Mouse (Mus musculus): ENCODE measurements around the gene Mknk2. TPM values are rescaled to one million over a fixed set of nuclear protein-coding genes. Genes with fewer than 3 reads are reported as not detected.

The Mknk2 gene
- polyA plus RNA-seq, 1 experiment from 2014 or later: 87.8 TPM

- H3K4me1 ChIP-seq: no peaks in the 10 kb centered on the region
- no peak overlapping the region for H3K27ac ChIP-seq
- peaks cover 76% of the 10 kb centered on the region for H3K36me3 ChIP-seq
- 93% methylated on average over 3 of the region's 3 CpGs for WGBS
- H3K27me3 ChIP-seq: no peaks in the 10 kb centered on the region
- no peak overlapping the region for H3K9ac ChIP-seq
- H3K9me3 ChIP-seq: no peaks in the 10 kb centered on the region
- ATAC-seq (ENCODE audit: low FRiP score, low read depth): no peak
- no peak overlapping the region for H3K4me3 ChIP-seq
- H3K4me2 ChIP-seq (replicated peaks): no peak overlapping the region
These were observed 8.7 kb upstream of the Mknk2 start for GRCm38 (mm10) chr10:80686617-80687016.

- no peak overlapping the region for H3K4me2 ChIP-seq (replicated peaks)
- no peak overlapping the region for H3K9ac ChIP-seq
- no peak for ATAC-seq (ENCODE audit: low FRiP score, low read depth)
- H3K27ac ChIP-seq: no peak overlapping the region
- H3K9me3 ChIP-seq: no peaks in the 10 kb centered on the region
- 81% methylated on average over 4 of the region's 4 CpGs for WGBS
- H3K4me1 ChIP-seq: peaks cover under 1% of the 10 kb centered on the region; the same call in 1 of the 2 replicates
- no peak overlapping the region for H3K4me3 ChIP-seq
- no peaks in the 10 kb centered on the region for H3K27me3 ChIP-seq
- peaks cover 60% of the 10 kb centered on the region for H3K36me3 ChIP-seq
These were observed 7.1 kb upstream of the Mknk2 start for GRCm38 (mm10) chr10:80684984-80685383.

GRCm38 (mm10) chr10:80684214-80684613 is 6.3 kb upstream of the Mknk2 start:
- no peak for ATAC-seq (ENCODE audit: low FRiP score, low read depth)
- Histone ChIP-seq H3K36me3 (peaks cover 52% of the 10 kb centered on the region), H3K27ac (no peak overlapping the region), H3K4me1 (peaks cover 8% of the 10 kb centered on the region), H3K27me3 (no peaks in the 10 kb centered on the region), H3K9ac (no peak overlapping the region), H3K9me3 (no peaks in the 10 kb centered on the region), H3K4me3 (no peak overlapping the region), H3K4me2 (replicated peaks) (no peak overlapping the region)
- 53% methylated on average over 6 of the region's 6 CpGs for WGBS

GRCm38 (mm10) chr10:80683647-80684046 is 5.7 kb upstream of the Mknk2 start:
- Histone ChIP-seq H3K4me2 (replicated peaks) (no peak overlapping the region), H3K36me3 (peaks cover 47% of the 10 kb centered on the region), H3K4me3 (no peak overlapping the region), H3K4me1 (peaks cover 13% of the 10 kb centered on the region), H3K27me3 (no peaks in the 10 kb centered on the region), H3K9me3 (no peaks in the 10 kb centered on the region), H3K27ac (no peak overlapping the region), H3K9ac (no peak overlapping the region)
- no peak for ATAC-seq (ENCODE audit: low FRiP score, low read depth)
- 90% methylated on average over 1 of the region's 1 CpGs for WGBS

DNA sequence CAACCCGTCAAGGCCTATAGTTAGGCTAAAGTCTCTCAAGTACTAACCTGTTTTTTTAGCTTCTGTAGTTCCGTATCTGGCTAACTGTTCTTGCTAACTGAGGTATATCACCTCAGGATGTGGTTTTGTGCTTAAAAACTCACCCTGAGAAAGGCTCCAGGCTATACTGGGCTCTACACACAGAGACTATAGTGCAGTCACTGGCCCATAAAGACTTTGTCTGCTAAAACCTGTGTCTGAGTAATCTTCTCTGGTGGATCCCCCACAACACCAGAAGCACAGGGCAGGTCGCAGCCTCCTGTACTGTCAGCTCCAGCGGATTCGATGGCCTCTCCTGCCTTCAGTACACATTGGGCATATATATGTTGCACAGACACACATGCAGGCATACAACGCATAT is 4.1 kb upstream of the Mknk2 start:
- peaks cover 37% of the 10 kb centered on the region for H3K36me3 ChIP-seq
- 94% methylated on average over 6 of the region's 6 CpGs for WGBS

DNA sequence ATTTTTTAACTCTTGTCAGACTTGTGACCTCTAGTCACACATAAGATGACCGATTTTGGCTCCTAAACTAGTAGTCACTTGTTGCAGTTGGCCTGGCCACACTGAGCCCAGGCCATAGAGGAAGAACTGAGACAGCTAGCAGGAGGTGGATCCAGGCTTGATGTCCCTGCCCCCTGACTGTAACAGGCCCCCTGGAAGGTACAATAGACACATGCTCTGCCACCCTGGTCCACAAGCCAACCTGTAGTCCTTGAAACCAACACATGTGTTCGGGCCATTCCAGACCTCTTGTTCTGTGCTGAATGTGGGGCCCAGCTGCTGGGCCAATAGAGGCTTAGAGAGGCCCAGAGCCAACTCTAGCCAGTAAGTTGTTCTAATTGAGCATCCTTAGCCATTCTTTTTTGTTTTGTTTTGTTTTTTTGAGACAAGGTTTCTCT is 2.4 kb upstream of the Mknk2 start:
- Histone ChIP-seq H3K27ac (no peak overlapping the region), H3K36me3 (peaks cover 20% of the 10 kb centered on the region), H3K4me1 (peaks cover 32% of the 10 kb centered on the region), H3K9ac (no peak overlapping the region), H3K4me3 (no peak overlapping the region), H3K4me2 (replicated peaks) (no peak overlapping the region), H3K9me3 (no peaks in the 10 kb centered on the region), H3K27me3 (no peaks in the 10 kb centered on the region)
- ATAC-seq (ENCODE audit: low FRiP score, low read depth): no peak
- WGBS: 88% methylated on average over 2 of the region's 2 CpGs

More for the DNA sequence above, 4.1 kb upstream of the Mknk2 start:
- Histone ChIP-seq H3K9ac (no peak overlapping the region), H3K9me3 (no peaks in the 10 kb centered on the region), H3K4me1 (peaks cover 30% of the 10 kb centered on the region), H3K4me2 (replicated peaks) (no peak overlapping the region), H3K27ac (no peak overlapping the region), H3K4me3 (no peak overlapping the region), H3K27me3 (no peaks in the 10 kb centered on the region)
- ATAC-seq (ENCODE audit: low FRiP score, low read depth): no peak

DNA sequence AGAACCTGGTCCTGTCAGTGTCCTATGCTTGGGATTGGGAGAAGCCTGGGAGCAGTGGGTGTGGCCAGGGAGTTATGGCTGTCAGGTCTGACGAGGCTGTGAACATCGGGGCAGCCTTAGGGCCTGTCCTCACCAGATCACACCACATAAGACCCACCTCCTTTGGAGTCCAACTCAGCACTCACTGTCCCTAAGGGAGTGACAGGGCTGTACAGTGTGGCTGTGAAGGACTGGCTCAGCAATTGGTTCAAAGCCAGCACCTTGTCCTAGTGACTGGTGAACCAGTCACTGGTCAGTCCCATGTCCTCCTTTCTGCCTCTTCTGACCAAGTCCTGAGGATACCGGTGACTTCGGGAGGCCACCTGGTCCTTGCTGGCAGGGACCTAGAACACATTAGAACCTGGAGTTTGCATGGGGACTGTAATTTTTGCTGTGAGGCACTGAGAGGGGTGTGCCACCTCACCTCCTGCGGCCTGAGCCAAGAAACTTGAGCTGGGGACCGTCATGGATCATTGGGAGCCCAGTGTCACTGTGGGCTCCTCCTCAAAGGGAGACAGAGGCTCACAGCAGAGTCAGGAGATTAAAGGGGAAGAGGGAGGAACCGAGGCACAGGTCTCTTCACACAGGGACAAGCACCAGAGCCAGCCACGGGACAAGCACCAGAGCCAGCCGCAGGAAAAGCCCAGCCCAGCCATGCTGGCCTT is 1.8 kb upstream of the Mknk2 start:
- H3K4me3 ChIP-seq: no peak overlapping the region
- no peak overlapping the region for H3K9ac ChIP-seq
- peak overlapping the region; percentile 99; the same call in 1 of the 2 replicates for H3K27ac ChIP-seq

DNA sequence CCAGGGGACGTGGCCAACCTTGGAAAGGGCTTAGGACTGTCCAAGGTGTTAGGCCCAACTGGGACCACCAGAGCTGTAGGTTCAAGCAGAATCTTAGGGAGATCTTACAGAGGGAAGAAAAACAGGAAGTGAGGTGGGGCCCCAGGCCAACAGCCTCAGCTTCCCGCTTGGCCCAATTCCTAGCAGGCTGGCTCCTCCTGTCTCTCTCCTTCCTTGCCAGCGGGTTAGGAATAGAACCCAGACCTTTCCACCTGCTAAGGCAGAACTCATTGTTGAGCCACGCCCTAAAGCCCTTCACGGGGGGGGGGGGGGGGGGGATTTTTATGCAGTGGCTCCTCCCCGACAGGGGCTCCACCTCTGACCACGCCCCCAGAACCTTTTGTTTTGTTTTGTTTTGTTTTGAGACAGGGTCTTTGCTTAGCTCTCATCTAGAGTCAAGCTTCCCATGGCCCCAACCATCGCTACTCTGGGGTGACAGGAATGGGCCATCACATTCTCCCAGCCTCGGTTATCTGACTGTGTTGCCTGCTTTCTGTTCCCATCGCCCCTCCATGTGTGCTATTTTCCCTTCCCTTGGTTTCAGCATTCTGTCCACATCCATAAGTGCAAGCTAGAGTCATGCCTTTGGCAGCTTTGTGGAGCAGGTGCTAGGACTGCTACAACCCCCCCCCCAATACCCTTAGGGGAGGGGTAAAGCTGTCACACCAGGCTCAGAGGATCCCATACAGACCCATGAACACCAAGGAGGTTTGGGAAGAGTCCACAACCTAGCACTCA is 877 bp upstream of the Mknk2 start:
- no peaks in the 10 kb centered on the region for H3K27me3 ChIP-seq
- no peaks in the 10 kb centered on the region for H3K9me3 ChIP-seq
- ATAC-seq (ENCODE audit: low FRiP score, low read depth): no peak
- peaks cover 14% of the 10 kb centered on the region for H3K36me3 ChIP-seq
- peak overlapping the region; percentile 83 for H3K4me2 ChIP-seq (replicated peaks)
- peak overlapping the region; percentile 82; the same call in 1 of the 2 replicates for H3K9ac ChIP-seq
- H3K27ac ChIP-seq: peak overlapping the region; percentile 99
- WGBS: 62% methylated on average over 9 of the region's 10 CpGs
- H3K4me1 ChIP-seq: peaks cover 47% of the 10 kb centered on the region
- no peak overlapping the region for H3K4me3 ChIP-seq

More for the DNA sequence above, 1.8 kb upstream of the Mknk2 start:
- no peak for ATAC-seq (ENCODE audit: low FRiP score, low read depth)
- WGBS: 50% methylated on average over 9 of the region's 9 CpGs
- no peak overlapping the region for H3K4me2 ChIP-seq (replicated peaks)
- peaks cover 15% of the 10 kb centered on the region for H3K36me3 ChIP-seq
- H3K9me3 ChIP-seq: no peaks in the 10 kb centered on the region
- peaks cover 38% of the 10 kb centered on the region for H3K4me1 ChIP-seq
- no peaks in the 10 kb centered on the region for H3K27me3 ChIP-seq

DNA sequence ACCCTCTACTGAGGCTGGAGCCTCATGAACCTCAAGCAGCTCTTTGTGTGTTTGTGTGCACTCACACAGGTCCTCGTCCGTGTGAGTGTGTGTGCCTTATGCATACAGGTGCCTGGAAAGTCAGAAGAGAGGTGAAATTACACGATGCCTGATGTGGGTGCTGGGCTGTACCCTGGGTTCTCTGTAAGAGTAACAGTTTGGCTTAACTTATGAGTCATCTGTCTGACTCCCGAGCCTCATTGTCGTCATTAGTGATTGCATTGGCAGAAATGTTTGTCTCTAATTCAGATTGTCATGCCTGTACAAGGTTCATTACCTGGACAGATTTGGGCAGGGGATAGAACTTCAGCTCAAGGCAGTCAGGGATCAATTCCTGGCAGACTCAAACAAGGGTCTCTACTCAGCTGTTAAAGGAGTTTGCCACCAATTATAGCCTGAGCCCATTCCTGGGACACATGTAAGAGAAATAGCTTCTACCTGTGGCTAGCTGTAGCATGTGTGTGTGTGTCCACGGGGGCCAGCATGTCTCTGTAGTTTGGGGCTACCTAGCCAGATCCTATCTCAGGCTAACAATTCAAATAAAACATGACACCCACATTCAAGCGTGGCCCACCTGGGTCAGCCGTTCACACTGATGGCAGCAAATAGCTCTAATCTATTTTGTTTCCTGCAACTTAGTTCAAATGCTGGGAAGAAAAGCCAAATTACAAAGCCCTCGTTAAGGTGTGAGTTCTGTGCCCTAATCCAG is 610 bp downstream of the Mknk2 start:
- Histone ChIP-seq H3K27ac (peak overlapping the region; percentile 99), H3K4me3 (peak overlapping the region; percentile 98), H3K4me1 (peaks cover 62% of the 10 kb centered on the region), H3K27me3 (no peaks in the 10 kb centered on the region), H3K36me3 (peaks cover 17% of the 10 kb centered on the region; the same call in 1 of the 2 replicates), H3K9me3 (no peaks in the 10 kb centered on the region), H3K4me2 (replicated peaks) (peak overlapping the region; percentile 83), H3K9ac (peak overlapping the region; percentile 82)
- WGBS: 30% methylated on average over 9 of the region's 9 CpGs
- no peak for ATAC-seq (ENCODE audit: low FRiP score, low read depth)

DNA sequence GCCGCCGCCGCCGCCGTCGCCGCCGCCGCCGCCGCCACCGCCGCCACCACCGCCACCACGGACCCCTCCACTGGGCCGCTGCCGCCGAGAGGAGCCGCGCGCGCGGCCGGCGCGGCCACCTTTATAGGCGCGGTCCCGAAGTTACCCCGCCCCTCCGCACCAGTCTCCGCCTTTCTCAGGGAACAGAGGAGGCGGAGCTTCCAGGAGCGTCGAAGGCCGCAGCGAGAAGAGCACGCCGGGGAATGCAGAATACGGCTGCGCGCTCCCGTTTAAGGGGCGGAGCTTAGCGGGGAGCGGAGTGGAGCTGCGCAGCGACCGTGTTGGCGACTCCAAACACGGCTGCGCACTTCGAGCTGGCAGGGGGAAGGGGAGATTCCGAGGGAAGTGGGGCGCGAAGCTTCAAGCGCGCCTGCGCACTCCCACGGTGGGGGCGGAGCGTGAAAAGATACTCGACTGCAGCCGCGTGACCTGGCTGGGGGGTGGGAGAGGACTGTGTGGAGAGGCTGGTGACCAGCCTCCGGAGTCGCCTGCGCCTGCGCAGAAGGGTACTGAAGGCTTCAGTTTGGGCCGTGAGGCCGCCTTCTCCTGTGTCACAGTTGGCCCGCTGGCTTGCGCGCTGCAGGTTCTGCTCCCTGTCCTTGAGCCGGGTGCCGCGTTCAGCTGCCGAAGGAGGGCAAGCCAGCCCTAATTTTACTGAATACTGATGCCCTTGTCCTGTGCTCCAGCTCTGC is 1.5 kb downstream of the Mknk2 start:
- ATAC-seq (ENCODE audit: low FRiP score, low read depth): peak; percentile 93
- Histone ChIP-seq H3K4me2 (replicated peaks) (peak overlapping the region; percentile 83), H3K9me3 (no peaks in the 10 kb centered on the region), H3K4me1 (peaks cover 63% of the 10 kb centered on the region), H3K9ac (peak overlapping the region; percentile 99), H3K36me3 (peaks cover 27% of the 10 kb centered on the region), H3K27me3 (no peaks in the 10 kb centered on the region), H3K27ac (peak overlapping the region; percentile 99), H3K4me3 (peak overlapping the region; percentile 98)
- 0% methylated on average over 63 of the region's 78 CpGs for WGBS

DNA sequence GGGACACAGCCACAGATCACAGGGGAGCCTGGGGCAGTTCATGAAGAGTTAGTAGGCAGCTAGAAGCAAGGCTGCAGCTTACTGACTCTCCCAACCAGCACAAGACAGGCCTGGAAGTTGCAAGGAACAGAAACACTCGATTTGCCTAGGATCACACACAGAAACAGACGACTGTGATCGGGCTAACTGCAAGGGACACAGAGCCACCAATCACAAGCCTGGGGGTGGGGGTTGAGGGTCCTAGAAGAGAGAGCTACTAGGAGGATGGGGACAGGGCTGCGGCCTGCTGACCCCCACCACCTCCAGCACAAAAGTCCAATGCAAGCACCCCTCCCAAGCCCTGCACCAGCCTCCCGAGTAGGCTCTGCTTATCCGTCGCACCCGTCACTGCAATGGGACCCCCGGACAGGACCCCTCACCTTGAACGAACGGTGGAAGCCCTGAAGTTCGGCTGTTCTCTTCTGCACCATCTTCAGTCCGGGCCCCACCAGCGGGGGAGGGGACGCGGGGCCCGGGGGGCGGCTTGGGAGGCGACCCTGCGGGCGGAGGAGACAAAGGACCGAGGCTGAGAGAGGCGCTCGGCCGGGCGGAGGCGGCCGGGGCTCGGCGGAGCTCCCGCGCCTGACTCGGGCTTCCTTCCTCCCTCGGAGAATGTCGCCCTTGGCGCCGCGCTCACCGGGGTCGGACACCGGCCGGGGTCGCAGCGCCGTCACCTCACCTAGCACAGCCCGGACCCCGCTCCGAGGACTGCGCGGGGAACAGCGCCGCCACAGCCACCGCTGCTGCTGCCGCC is 2.3 kb downstream of the Mknk2 start:
- Histone ChIP-seq H3K4me1 (peaks cover 63% of the 10 kb centered on the region), H3K36me3 (peaks cover 34% of the 10 kb centered on the region), H3K4me2 (replicated peaks) (peak overlapping the region; percentile 75), H3K9me3 (no peaks in the 10 kb centered on the region), H3K9ac (peak overlapping the region; percentile 99), H3K27me3 (no peaks in the 10 kb centered on the region), H3K4me3 (peak overlapping the region; percentile 98), H3K27ac (peak overlapping the region; percentile 84)
- peak; percentile 9; the same call in 1 of the 2 replicates for ATAC-seq (ENCODE audit: low FRiP score, low read depth)
- under 1% methylated on average over 39 of the region's 54 CpGs for WGBS

All from limb, embryonic 13.5 days (tissue).